Mouse (Mus musculus) liver, embryonic 14.5 days (tissue): Measurements from ENCODE around the gene Mllt1. TPM values are rescaled to one million over a fixed set of nuclear protein-coding genes. Genes with fewer than 3 reads are reported as not detected.

ENCODE experiments used
- ATAC-seq: fragments of 200-750 bp; cut with Nextera tagmentation; 2 replicates; pipeline ENCODE4 v1.8.0; 2017; ENCODE audit warnings: moderate number of reproducible peaks, mild to moderate bottlenecking, moderate library complexity; ENCODE audit not compliant: insufficient read depth
- DNase-seq, 3 experiments: peaks; one replicate each; pipeline ENCODE4 v3.0.0-alpha.2; 2012 to 2013; ENCODE audit warnings: low read depth in 3 of 3, low spot score in 3 of 3
- H3K27ac ChIP-seq: fragments of 300-500 bp; sonication (generic); 2 replicates; pipeline ENCODE4 v1.5.1; 2014; ENCODE audit warnings: moderate library complexity, mild to moderate bottlenecking, control low read depth, inconsistent platforms
- H3K27me3 ChIP-seq: fragments of 300-500 bp; sonication (generic); 2 replicates; pipeline ENCODE4 v1.6.1; 2014; ENCODE audit warnings: mild to moderate bottlenecking, low read length, moderate library complexity; ENCODE audit not compliant: control insufficient read depth, insufficient read depth
- H3K36me3 ChIP-seq: fragments of 300-500 bp; sonication (generic); replicated peaks from 2 replicates; pipeline ENCODE4 v1.6.1; 2014; ENCODE audit warnings: low read depth; ENCODE audit not compliant: control insufficient read depth, insufficient read depth
- H3K4me1 ChIP-seq, 2 experiments: fragments of 200-500 bp in 1 of 2; fragments of 300-500 bp in 1 of 2; sonication (generic) in 1 of 2; replicated peaks; 2 replicates each; pipeline ENCODE4 v1.6.1; 2012 to 2014; ENCODE audit warnings: antibody characterized with exemption in 1 of 2, inconsistent platforms in 1 of 2, low read length in 1 of 2; ENCODE audit not compliant: control insufficient read depth in 2 of 2, insufficient read depth in 2 of 2
- H3K4me2 ChIP-seq: fragments of 300-500 bp; sonication (generic); 2 replicates; pipeline ENCODE4 v1.6.1; 2014; ENCODE audit warnings: low read depth, mild to moderate bottlenecking, control low read depth, moderate library complexity
- H3K4me3 ChIP-seq, 2 experiments: fragments of 200-500 bp in 1 of 2; fragments of 300-500 bp in 1 of 2; sonication (generic) in 1 of 2; 2 replicates each; pipeline ENCODE4 v1.5.1; 2012 to 2014; ENCODE audit warnings: low read depth in 2 of 2, low read length in 2 of 2, mild to moderate bottlenecking in 2 of 2, control low read depth in 1 of 2, inconsistent platforms in 1 of 2, moderate library complexity in 1 of 2; ENCODE audit not compliant: insufficient read depth in 1 of 2
- H3K9ac ChIP-seq: fragments of 300-500 bp; sonication (generic); replicated peaks from 2 replicates; pipeline ENCODE4 v1.6.1; 2014; ENCODE audit warnings: mild to moderate bottlenecking, control low read depth, moderate library complexity
- H3K9me3 ChIP-seq: fragments of 300-500 bp; sonication (generic); 2 replicates; pipeline ENCODE4 v1.6.1; 2016; ENCODE audit warnings: low read length, mixed read lengths; ENCODE audit not compliant: control insufficient read depth
- CTCF ChIP-seq: IDR thresholded peaks from 2 replicates; pipeline ENCODE4 v1.5.1; 2016; ENCODE audit warnings: antibody characterized with exemption, low read depth, control low read depth
- EP300 ChIP-seq: IDR thresholded peaks from 2 replicates; pipeline ENCODE4 v1.6.1; 2016; ENCODE audit warnings: antibody characterized with exemption, low read depth
- WGBS: fragments of 180-500 bp; shearing (Covaris S2); extraction: QIAGEN DNeasy Blood & Tissue Kit; methylation state at CpG from one replicate; pipeline ENCODE4 v1.1.7; 2014; ENCODE audit not compliant: insufficient replicate concordance; 5-methylcytosine and 5-hydroxymethylcytosine counted together
- polyA plus RNA-seq, 2 experiments: library from polyadenylated mRNA; depleted of rRNA in 1 of 2; stranded (reverse) in 1 of 2; unstranded in 1 of 2; fragments of >200 nt; fragmentation: Nextera tagmentation in 1 of 2; extraction: Ambion mirVana in 1 of 2; gene quantifications; 2 replicates each; pipeline versions ENCODE4 v1.2.1 to v1.2.3; 2012 to 2014

Mllt1 gene
- polyA plus RNA-seq, 2 experiments: 3.7 to 12.0 TPM

DNA sequence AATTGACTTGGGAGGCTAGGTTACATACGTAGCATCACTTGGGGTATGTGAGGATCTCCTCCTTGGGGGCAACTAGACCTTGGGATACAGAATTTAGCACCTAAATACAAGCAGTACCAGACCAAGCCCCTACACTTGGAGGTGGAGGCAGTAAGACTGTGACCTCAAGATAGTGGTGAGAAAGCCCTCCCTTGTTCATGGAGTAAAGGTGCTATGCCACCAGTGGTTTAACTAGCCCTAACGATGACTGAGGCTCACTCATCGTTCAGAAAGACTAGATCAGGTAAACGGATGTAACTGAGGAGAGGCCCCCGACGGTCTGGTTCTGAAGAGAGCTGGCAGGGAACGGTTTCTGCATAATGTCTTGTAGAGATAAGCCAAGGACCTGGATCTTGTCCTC is 1.5 kb upstream of the Mllt1 start:
- Histone ChIP-seq H3K27ac (no peak overlapping the region), H3K4me3 (no peak overlapping the region), H3K9me3 (no peaks in the 10 kb centered on the region), H3K9ac (no peak overlapping the region), H3K4me1 (peaks cover 8 to 11% of the 10 kb centered on the region in 2 experiments), H3K36me3 (no peaks in the 10 kb centered on the region), H3K4me2 (no peak overlapping the region), H3K27me3 (no peaks in the 10 kb centered on the region; the same call in 1 of the 2 replicates)
- TF ChIP-seq CTCF (no peak), EP300 (no peak)
- DNase-seq: no peak
- 58% methylated on average over 7 of the region's 7 CpGs for WGBS
- no peak for ATAC-seq

DNA sequence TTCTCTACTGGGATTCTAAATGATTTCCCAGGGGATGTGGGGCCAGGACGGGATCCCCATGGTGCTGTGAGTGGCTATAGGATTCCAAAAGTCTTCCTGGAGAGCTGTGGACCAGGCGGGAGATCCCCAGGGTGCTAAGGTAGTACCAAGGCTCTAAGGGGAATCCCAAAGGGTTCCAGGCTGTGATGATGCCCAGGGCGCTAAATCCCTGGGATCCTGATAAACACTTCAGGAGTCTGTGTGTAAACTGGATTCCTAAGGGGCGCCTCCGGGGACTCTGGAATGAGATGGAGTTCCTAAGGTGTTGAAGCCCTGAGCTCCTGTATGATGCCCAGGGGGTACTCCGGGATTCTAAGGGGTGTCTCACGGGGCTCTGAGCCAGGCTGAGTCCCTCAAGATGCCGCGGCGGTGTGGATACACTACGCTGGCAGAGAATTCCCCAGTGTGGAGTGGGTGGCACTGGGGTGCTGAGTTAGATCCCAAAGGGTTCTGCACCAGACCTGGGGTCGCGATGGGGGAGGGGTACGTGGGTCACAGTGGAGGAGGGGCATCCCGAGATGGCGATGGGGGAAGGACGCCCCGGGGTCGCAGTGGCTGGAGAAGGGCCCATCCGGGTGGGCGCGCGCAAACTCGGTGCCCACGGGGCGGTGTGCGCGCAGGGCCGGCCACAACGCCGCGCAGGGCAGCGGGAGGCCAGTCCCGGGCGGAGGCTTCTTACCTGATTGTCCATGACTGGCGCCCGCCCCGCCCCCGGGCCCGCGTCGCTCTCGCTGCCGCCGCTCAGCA is 477 bp downstream of the Mllt1 start:
- TF ChIP-seq CTCF (no peak), EP300 (no peak)
- Histone ChIP-seq H3K27me3 (no peaks in the 10 kb centered on the region; the same call in 1 of the 2 replicates), H3K9ac (peak overlapping the region; percentile 88), H3K4me1 (peaks cover 11% of the 10 kb centered on the region in 2 experiments), H3K4me2 (peak overlapping the region; percentile 98), H3K4me3 (peak overlapping the region; percentile 88 to 94), H3K27ac (no peak overlapping the region; the same call in 1 of the 2 replicates), H3K9me3 (no peaks in the 10 kb centered on the region), H3K36me3 (no peaks in the 10 kb centered on the region)
- ATAC-seq (peak; percentile 69), DNase-seq (no peak)
- WGBS: 3% methylated on average over 43 of the region's 45 CpGs

DNA sequence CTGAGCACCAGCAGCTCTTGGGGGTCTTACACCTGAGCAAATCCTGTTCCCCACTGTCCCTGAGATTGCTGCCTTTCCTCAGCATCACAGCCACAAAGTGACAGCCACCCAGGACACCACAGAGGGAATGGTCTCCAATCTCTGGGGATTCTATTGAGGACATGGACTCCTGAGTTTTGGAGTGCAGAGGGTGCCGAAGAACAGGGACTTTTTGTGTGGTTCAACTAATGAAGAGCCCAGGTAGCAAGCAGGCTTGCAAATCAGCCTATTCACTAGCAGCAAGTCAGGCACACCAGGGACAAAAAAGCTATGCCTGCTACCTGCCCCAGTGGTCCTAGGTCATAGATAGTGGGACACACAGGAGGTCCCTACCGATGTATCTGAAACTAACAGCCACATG is 1.8 kb downstream of the Mllt1 start:
- Histone ChIP-seq H3K4me1 (peaks cover 11 to 21% of the 10 kb centered on the region in 2 experiments), H3K36me3 (no peaks in the 10 kb centered on the region), H3K9me3 (no peaks in the 10 kb centered on the region), H3K4me3 (no peak overlapping the region), H3K4me2 (no peak overlapping the region), H3K27me3 (no peaks in the 10 kb centered on the region; the same call in 1 of the 2 replicates), H3K27ac (no peak overlapping the region), H3K9ac (no peak overlapping the region)
- 80% methylated on average over 2 of the region's 2 CpGs for WGBS
- DNase-seq (no peak), ATAC-seq (no peak)
- TF ChIP-seq EP300: no peak
- TF ChIP-seq CTCF: no peak

DNA sequence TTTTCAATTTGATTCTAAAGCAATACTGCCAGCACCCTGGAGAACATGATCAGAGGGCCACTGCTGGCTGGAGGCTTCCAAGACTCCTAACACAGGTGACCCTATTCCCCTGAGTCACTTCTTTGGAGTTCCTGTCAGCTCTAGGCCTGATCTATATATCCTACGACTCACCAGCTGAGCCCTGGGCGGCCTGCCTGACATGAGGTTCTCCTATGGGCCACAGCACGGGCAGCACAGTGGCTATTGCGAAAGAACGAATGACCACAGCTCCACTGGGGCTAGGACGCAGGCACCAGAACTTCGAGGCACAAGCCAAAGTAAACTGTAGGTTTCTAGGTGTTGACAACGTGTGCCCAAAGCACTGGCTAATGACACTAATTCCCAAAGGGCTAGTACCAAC is 5.2 kb downstream of the Mllt1 start:
- Histone ChIP-seq H3K27me3 (no peaks in the 10 kb centered on the region), H3K4me1 (peaks cover 7 to 19% of the 10 kb centered on the region in 2 experiments), H3K4me3 (no peak overlapping the region), H3K36me3 (no peaks in the 10 kb centered on the region), H3K27ac (no peak overlapping the region), H3K4me2 (no peak overlapping the region), H3K9me3 (no peaks in the 10 kb centered on the region), H3K9ac (no peak overlapping the region)
- ATAC-seq: no peak
- 40% methylated on average over 8 of the region's 8 CpGs for WGBS
- no peak for DNase-seq
- TF ChIP-seq EP300: no peak
- TF ChIP-seq CTCF: no peak; the same call in 1 of the 2 replicates

DNA sequence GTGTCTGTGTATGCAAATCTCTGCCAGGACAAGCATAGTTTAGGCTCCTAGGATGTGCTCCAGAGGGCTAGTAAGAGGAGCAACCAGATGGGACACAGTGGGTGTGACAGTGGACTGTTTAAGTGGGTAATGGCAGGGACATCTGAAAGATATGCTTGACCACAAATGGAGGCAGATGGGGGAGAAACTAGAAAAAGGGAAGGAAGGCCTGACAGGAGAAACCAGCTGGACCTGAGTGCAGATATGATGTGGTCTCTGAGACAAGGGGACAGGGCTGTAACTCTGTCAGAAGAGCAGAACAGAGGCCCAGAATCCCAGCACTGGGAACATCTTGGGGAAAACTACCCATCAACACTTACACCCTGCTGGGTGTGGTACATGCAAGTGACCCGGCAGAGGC is 5.7 kb downstream of the Mllt1 start:
- H3K9me3 ChIP-seq: no peaks in the 10 kb centered on the region
- H3K4me1 ChIP-seq: peaks cover 4 to 19% of the 10 kb centered on the region in 2 experiments
- H3K4me3 ChIP-seq: no peak overlapping the region
- TF ChIP-seq EP300 (no peak), CTCF (no peak)
- WGBS: 26% methylated on average over 1 of the region's 1 CpGs
- no peak overlapping the region for H3K9ac ChIP-seq
- no peak overlapping the region for H3K4me2 ChIP-seq
- H3K27me3 ChIP-seq: no peaks in the 10 kb centered on the region
- no peak overlapping the region for H3K27ac ChIP-seq
- DNase-seq: no peak
- H3K36me3 ChIP-seq: no peaks in the 10 kb centered on the region
- ATAC-seq: no peak
